Mouse (Mus musculus) embryo, embryonic 9.5 days (tissue): Measurements from ENCODE around the gene Rps21.
A peak's percentile ranks its signal among the peaks of the same experiment; 100 is the strongest.
"Not testable (repeated sequence)": the region's sequence is repeated elsewhere in the genome, so short reads cannot be mapped to it uniquely, and the experiment has no call there.

Experiments
- DNase-seq: peaks from one replicate; pipeline ENCODE4 v3.0.0-alpha.2; 2017; ENCODE audit errors: extremely low spot score

Rps21 gene

GRCm38 (mm10) chr2:180258951-180259484 is 1.8 kb downstream of the Rps21 start:
- DNase-seq: not testable (repeated sequence)

DNA sequence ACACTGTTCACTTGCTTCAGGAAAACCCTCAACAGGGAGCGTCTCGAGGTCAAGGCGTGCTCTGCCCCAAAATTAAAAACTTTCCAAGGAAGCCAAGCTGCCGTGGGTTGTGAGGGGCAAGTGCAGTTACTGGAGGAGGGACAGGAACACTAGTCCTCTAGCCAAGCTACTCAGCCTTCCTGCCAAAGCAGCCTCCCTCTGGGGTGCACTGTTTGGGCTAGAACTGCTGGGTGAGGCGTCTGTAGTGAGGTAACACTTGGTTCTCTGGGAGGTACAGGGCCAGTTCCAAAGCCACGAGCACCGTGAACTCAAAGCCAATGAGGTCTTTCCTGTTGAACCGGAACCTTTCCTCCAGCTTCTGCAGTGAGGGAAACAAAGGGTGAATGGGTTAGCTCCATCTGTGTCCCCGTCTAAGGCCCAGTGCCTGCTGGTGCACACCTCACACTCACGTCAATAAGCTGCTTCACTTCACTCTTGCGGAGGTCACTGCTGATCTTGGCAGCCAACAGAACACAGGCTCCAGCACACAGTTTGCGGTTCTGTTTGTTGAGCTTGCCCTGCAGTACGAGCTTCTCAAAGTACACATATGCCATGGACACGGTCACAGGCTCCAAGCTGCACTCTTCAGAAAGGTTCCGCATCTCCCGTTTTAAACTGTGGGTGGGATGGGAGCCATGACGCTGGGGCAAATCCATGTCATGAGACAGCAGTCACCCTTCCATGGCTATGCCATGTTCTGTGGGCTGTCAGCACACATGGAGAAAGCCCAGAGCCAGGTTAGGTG is 2.8 kb downstream of the Rps21 start:
- DNase-seq: not testable (repeated sequence)

- DNase-seq: no peak
Observed at GRCm38 (mm10) chr2:180260610-180261480, 3.7 kb downstream of the Rps21 start.

DNA sequence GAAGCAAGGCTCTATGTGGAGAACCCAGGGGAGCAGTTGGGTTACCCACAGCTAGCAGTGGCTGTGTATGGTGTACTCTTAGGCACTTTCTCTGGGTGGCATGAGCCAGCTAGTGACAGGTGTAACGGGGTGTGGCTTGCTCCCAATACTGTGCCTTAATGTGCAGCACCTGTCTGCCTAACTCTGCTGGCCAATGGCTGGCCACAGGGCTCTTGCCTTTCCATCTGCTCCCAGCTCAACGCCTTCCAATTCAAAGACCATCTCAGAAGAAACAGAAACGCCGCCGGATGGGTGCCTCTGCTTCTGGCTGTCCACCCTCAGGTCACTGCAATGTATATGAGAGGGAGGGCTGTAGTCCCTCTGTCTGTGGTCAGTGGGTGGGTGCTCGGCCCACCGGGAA is 4.7 kb downstream of the Rps21 start:
- no peak for DNase-seq

DNA sequence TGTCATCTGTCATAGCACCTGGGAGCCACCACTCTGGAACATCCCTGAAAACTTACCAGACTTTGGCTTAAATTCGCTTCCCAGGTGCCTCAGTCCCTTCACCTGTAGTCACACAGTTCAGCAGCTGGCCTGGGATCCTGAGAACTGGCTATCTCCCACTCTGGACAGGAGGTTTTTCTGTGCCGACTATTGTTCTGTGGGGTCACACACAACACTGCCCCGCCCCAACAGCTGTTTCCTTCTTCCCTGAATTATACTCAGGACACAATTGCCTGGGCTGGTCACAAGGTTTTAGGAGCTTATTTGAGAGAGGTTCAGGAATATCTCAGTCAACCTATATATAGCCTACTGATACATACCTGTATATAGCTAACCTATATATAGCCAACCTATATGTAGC is 5.3 kb downstream of the Rps21 start:
- no peak for DNase-seq

GRCm38 (mm10) chr2:180262891-180263290 is 5.7 kb downstream of the Rps21 start:
- DNase-seq: no peak

DNA sequence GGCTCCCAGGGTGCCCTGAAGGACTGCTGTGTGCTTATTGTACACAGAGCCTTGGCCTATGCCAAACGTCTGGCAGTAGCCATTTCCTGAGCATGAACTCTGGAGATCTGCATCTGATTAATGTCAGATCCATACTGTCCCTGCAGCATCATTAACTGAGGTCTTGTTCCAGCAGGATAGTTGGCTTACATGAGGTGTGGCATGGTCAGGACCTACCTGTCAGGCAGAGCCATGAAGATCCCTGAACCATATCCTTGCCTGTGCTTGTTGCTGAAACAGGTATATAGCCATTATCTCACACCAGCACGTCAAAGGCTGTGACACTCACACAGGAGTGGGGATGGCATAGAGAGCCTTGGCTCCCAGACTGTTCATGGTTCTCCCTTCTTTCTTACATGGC is 10.8 kb downstream of the Rps21 start:
- DNase-seq: no peak

- DNase-seq: no peak
Observed at GRCm38 (mm10) chr2:180269329-180269728, 12.2 kb downstream of the Rps21 start.

DNA sequence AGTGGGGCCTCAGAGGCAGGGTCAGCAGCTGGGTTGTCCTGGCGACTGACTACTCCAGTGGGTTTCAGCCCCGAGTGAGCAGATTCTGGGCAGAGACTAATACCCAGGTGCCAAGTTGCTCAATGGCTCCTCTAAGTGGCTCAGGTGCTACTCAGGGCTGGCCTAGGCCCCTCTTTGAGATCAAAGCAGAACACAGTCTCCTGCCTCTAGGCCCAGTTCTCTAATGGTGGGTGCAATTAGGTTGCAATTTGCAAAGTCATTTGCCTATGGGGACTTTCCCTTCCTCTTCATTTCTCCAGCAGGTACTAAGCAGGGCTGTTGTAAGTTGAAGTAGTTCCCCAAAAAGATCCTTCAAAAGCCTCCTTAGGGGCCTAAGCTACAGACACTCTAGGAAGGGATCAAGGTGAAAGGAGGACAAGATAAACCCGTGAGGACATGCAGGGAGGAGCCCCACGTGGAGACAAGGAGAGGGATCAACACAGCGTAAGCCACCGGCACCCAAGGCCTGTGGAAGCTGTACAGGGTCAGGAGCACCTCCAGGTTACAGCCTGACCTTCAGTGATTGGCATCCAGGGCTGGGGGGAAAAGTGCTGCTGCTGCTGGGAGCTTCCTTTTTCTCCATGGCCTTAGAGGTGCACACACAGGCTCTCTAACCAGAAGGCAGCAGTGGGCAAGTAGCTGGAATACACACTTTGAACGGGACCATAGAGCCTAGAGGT is 13.5 kb downstream of the Rps21 start:
- no peak for DNase-seq

DNA sequence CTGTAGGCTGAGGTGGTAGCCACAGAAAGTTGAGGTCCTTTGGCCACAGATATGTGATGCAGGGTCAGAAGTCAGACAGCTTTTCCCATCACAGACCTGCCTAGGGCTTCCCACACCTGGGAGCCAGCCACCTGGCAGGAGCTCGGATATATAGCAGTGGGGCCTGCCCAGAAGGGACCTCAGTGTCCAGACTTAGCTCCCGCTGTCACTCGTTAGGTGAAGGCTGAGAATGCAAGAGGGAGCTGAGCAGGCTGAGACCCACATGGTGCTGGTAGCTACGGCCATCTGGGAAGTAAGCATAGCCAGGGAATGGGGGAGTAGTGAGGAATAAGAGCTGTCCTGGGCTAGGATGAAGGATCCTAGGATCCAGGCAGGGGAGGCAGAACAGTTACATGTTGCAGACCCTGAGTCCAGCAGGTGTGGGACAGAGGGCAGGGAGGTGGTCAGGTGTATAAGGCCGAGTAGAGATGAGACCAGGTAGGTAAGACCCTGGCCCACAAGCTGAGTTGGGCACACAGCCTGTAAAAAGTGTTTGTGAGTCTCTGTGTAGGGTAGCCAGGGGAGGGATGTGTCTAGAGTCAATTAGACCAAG is 14.7 kb downstream of the Rps21 start:
- no peak for DNase-seq

- DNase-seq: no peak
Observed at GRCm38 (mm10) chr2:180272884-180273321, 15.7 kb downstream of the Rps21 start.

GRCm38 (mm10) chr2:180273394-180274244 is 16.4 kb downstream of the Rps21 start, which contains the start of gene Cables2:
TSS of gene Cables2 (minus strand) at chr2:180273496.
- DNase-seq: peak; percentile 92

DNA sequence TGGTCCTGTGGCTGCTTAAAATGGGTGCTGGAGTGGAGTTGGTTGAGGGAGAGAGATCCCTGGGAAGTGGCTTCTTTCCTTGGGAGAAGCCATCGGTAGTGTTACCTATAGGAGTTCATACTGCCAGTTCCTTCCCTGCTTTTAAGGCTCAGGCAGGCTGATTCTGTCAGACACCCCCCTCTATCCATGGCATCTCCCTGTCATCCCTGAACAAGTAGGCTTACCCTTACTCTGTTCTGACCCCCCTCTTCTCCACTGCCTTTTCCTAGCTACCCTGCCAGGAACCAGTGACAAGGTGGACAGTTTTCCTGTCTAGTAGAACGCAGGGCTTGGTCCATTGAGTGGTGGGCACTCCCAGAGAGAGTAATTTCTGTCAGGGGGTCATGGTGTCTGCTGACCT is 17.3 kb downstream of the Rps21 start:
- no peak for DNase-seq

- DNase-seq: peak; percentile 90
Observed at GRCm38 (mm10) chr2:180275836-180276235, 18.7 kb downstream of the Rps21 start.

DNA sequence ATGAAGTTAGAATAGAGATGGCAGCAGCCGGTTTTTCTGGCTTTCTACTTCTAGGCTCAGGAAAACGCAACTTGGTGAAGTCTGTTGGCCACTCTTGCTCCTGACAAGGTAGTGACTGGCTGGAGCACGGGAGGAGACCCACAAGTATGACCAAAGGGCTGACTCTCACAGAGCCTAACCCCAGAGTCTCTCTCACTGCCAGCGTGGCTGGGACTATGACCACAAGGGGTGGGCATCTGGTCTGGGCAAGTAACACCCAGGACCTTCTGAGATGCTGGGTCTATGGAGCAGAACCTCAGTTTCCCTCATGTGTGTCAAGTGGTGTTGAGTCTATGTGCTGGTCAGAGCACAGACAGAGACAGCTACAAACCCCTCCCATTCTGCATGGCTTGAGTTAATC is 19.2 kb downstream of the Rps21 start:
- DNase-seq: no peak

DNA sequence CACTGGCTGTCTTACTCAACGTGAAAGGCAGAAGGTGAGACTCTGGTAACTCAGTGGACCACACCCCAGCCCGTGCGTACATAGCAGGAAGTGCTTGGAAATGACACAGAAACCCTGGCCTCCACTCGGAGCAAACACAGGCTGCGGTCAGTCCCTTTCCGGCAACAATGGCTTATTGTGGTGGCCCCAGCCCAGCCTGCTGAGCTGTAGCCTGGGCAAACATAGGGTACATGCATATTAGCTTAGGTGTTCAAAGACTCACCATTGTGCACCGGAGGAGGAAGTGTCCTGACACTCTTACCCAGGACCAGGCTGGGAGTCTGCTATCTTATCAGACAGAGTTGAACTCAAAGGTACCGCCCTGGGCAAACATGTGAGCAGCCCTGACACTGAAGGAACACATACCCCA is 19.7 kb downstream of the Rps21 start:
- no peak for DNase-seq

DNA sequence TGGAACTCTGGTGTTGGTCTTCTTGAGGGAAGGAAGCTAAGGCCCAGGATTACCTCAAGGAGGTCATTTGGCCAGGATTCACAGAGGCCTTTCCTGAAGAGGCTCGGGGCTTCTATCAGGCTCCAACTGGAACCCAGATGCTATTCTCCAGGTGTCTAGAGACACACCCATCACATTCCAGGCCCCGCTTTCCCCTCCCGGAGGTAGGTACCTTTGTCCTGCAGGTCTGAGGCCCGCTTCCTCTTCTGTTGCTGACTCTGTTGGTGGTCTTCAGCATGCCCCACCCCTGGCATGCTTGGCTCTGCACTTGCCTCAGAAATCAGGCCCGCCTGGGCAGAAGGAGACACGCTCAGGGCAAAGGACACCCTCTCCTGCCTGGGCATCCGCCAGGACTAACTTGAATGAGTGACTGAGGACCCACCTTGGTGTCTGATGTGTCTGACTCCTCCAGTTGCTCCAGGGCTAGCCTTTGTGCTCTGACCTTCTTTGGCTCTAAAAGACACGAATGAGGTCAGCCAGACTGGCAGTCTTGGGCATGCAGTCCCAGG is 20.7 kb downstream of the Rps21 start:
- DNase-seq: no peak

DNA sequence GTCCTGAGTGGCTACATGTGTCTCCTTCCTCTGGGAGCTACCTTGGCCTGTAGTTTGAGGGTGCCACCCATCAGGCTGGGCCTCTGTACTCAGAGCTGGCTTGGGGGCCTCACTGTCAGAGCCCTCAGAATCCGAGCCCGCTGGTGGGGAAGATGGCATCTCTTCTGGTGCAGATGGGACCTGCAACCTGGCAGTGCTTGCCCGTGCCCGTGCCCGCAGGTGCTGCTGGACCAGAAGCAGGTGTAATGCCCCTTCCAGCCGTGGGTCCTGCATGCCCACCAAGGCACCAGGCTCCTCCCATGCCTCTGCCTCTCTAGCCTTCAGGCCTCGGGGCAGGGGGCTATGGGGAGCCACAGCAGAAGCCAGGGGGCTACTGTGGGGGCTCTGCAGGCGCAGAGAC is 22.1 kb downstream of the Rps21 start:
- no peak for DNase-seq

- DNase-seq: peak; percentile 32
Observed at GRCm38 (mm10) chr2:180288966-180289365, 31.8 kb downstream of the Rps21 start.

- DNase-seq: peak; percentile 59
Observed at GRCm38 (mm10) chr2:180289440-180290108, 32.4 kb downstream of the Rps21 start, which contains the start of gene Rbbp8nl. TSS of gene Rbbp8nl (minus strand) at chr2:180289879.
